Mouse (Mus musculus): ENCODE data around the gene Rab24. TPM values are rescaled to one million over a fixed set of nuclear protein-coding genes. Genes with fewer than 3 reads are reported as not detected.

Rab24 gene
- polyA plus RNA-seq, 1 experiment from 2014 or later, result 99.6 TPM

DNA sequence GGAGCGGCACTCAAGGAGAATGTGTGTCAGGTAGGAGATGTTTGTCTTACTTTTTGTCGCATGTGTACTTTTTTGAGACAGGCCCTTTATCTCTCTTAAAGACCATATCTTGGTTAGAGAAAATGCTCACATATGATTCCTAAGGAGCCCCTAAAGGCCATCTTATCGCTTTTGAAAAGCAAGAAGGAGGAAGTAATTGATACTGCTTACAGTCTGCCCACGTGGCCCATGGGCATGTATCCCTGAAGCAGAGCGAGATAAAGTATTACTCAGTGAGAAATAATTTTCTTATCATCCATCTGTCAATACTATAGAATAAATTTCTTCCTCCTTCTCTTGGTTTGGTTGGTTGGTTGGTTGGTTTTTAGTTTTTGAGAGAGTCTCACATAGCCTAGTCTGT lies 44.1 kb downstream of the Rab24 start:
- Histone ChIP-seq H3K9ac (replicated peaks) (no peak overlapping the region), H3K4me2 (replicated peaks) (no peak overlapping the region), H3K36me3 (peaks cover 54% of the 10 kb centered on the region), H3K4me1 (no peaks in the 10 kb centered on the region), H3K27me3 (no peaks in the 10 kb centered on the region), H3K27ac (replicated peaks) (no peak overlapping the region), H3K4me3 (no peak overlapping the region), H3K9me3 (no peaks in the 10 kb centered on the region)
- no peak for ATAC-seq (ENCODE audit: low FRiP score, low read depth)
- WGBS, result 93% methylated on average over 5 of the region's 5 CpGs

DNA sequence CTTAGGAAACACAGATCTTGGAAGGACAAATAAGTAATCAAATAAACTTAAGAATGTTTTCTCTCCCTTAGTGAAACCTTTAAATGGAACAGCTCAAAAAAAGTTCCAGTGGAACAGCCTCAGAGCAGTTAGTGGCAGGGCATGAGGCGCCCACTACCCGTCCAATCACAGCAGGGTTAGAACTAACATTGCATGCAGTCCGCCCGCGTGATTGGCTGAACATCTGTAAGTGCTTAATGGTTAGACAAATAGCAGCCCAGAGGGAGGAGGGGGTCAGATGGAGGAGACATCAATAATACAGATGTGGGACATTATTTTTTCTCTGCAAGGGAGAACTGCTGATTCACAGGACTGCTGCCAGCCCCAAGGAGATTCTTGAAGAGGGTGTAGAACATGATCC lies 44.5 kb downstream of the Rab24 start:
- H3K27me3 ChIP-seq, result no peaks in the 10 kb centered on the region
- no peaks in the 10 kb centered on the region for H3K9me3 ChIP-seq
- WGBS, result 83% methylated on average over 5 of the region's 5 CpGs
- H3K4me1 ChIP-seq, result no peaks in the 10 kb centered on the region
- H3K9ac ChIP-seq (replicated peaks), result no peak overlapping the region
- H3K4me2 ChIP-seq (replicated peaks), result no peak overlapping the region
- peaks cover 50% of the 10 kb centered on the region for H3K36me3 ChIP-seq
- no peak for ATAC-seq (ENCODE audit: low FRiP score, low read depth)
- no peak overlapping the region for H3K27ac ChIP-seq (replicated peaks)
- H3K4me3 ChIP-seq, result no peak overlapping the region

Other genes starting within 250 kb of the Rab24 start
- 21.7 and 23.5 TPM in 2 replicates for gene Uimc1, start 221.6 kb downstream of the Rab24 start, polyA plus RNA-seq (2016; fragmentation: Nextera tagmentation; extraction: Ambion mirVana)
- gene Zfp346, start 216.6 kb downstream of the Rab24 start, polyA plus RNA-seq (2016; fragmentation: Nextera tagmentation; extraction: Ambion mirVana), result 24.1 and 27.4 TPM in 2 replicates
- gene Gm17617, start 188.4 kb downstream of the Rab24 start, polyA plus RNA-seq (2016; fragmentation: Nextera tagmentation; extraction: Ambion mirVana), result not detected in 2 replicates
- gene Fgfr4, start 169.3 kb downstream of the Rab24 start, polyA plus RNA-seq (2016; fragmentation: Nextera tagmentation; extraction: Ambion mirVana), result 0.37 and 0.70 TPM in 2 replicates
- 81.7 and 83.6 TPM in 2 replicates for gene Nsd1, start 112.2 kb downstream of the Rab24 start, polyA plus RNA-seq (2016; fragmentation: Nextera tagmentation; extraction: Ambion mirVana)
- 317 and 349 TPM in 2 replicates for gene Prelid1, start 1.4 kb downstream of the Rab24 start, polyA plus RNA-seq (2016; fragmentation: Nextera tagmentation; extraction: Ambion mirVana)
- gene Mxd3, start 7.9 kb upstream of the Rab24 start, polyA plus RNA-seq (2016; fragmentation: Nextera tagmentation; extraction: Ambion mirVana), result 28.7 and 32.1 TPM in 2 replicates
- 91.8 and 94.7 TPM in 2 replicates for gene Lman2, start 40.8 kb upstream of the Rab24 start, polyA plus RNA-seq (2016; fragmentation: Nextera tagmentation; extraction: Ambion mirVana)
- 0.47 and 0.59 TPM in 2 replicates for gene Rgs14, start 47.8 kb upstream of the Rab24 start, polyA plus RNA-seq (2016; fragmentation: Nextera tagmentation; extraction: Ambion mirVana)
- gene Slc34a1, start 76.2 kb upstream of the Rab24 start, polyA plus RNA-seq (2016; fragmentation: Nextera tagmentation; extraction: Ambion mirVana), result 0.06 TPM in 1 of 2 replicates, not detected in the other
- gene Pfn3, start 93.3 kb upstream of the Rab24 start, polyA plus RNA-seq (2016; fragmentation: Nextera tagmentation; extraction: Ambion mirVana), result not detected in 2 replicates
- not detected in 2 replicates for gene F12, start 104.8 kb upstream of the Rab24 start, polyA plus RNA-seq (2016; fragmentation: Nextera tagmentation; extraction: Ambion mirVana)
- gene Grk6, start 123.1 kb upstream of the Rab24 start, polyA plus RNA-seq (2016; fragmentation: Nextera tagmentation; extraction: Ambion mirVana), result 53.1 and 58.5 TPM in 2 replicates
- gene Prr7, start 142.3 kb upstream of the Rab24 start, polyA plus RNA-seq (2016; fragmentation: Nextera tagmentation; extraction: Ambion mirVana), result 2.0 and 2.3 TPM in 2 replicates
- gene Dbn1, start 166.2 kb upstream of the Rab24 start, polyA plus RNA-seq (2016; fragmentation: Nextera tagmentation; extraction: Ambion mirVana), result 558 and 585 TPM in 2 replicates
- gene Pdlim7, start 191.7 kb upstream of the Rab24 start, polyA plus RNA-seq (2016; fragmentation: Nextera tagmentation; extraction: Ambion mirVana), result 140 and 156 TPM in 2 replicates
- gene Dok3, start 207.3 kb upstream of the Rab24 start, polyA plus RNA-seq (2016; fragmentation: Nextera tagmentation; extraction: Ambion mirVana), result 2.9 and 4.6 TPM in 2 replicates
- 64.6 and 73.4 TPM in 2 replicates for gene Ddx41, start 214.7 kb upstream of the Rab24 start, polyA plus RNA-seq (2016; fragmentation: Nextera tagmentation; extraction: Ambion mirVana)
- 67.2 and 67.7 TPM in 2 replicates for gene Fam193b, start 249.2 kb upstream of the Rab24 start, polyA plus RNA-seq (2016; fragmentation: Nextera tagmentation; extraction: Ambion mirVana)